Mouse (Mus musculus) fat pad, adult 2 months (tissue): ENCODE results near the gene Uvssa.

Source experiments
- DNase-seq: peaks from one replicate; pipeline ENCODE4 v3.0.0-alpha.2; 2011; ENCODE audit warnings: low read depth, low spot score; ENCODE audit errors: extremely low read depth

Gene Uvssa

DNA sequence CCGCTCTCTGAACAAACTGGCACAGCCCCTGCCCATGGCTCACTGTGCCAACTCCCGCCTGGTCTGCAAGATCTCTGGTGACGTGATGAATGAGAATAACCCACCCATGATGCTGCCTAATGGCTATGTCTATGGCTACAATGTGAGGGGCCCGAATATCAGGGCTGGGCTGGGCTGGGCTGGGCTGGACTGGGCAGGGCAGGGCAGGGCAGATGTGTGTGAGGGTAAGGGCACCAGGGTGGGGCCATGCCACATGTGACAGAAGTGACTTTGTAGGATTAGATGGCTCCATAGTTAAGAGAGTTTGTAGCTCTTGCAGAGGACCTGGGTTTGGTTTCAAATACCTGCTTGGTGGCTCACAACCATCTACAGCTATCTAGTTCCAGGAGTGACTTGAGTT, 6.7 kb upstream of the Uvssa start:
- DNase-seq = no peak

DNA sequence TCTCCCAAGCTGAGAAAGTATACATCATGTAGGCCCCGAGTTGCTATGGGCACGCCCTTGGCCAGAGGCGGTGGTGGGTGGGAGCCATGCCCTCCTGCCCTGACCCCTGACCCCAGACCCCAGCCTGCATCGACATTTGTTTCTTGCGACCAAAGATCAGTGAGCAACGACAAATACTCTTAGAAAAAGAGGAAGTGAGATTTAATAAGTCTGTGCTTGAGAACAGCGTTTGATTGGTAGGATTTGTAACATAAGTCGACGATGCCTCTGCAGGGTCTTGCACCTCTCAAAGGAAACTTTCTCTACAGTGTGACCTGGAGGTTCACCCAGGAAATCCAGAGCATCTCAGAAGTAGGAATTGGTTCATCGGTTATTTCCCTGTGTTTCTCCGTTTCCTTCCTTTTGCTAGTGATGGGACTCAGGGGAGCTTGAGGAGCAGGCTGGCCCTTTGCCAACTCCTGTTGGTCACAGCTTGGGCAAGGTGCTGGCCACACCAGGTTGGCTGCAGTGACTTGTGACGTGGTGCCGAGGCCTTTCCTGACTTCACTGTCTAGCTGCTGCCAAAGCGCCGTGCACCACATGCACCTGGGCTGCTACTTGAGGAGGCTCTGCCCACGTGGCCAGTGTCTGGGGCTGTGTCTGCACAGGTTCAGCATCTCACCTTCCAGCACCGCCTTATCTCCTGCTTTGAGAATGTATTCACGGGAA, 5.9 kb upstream of the Uvssa start:
- no peak for DNase-seq

DNA sequence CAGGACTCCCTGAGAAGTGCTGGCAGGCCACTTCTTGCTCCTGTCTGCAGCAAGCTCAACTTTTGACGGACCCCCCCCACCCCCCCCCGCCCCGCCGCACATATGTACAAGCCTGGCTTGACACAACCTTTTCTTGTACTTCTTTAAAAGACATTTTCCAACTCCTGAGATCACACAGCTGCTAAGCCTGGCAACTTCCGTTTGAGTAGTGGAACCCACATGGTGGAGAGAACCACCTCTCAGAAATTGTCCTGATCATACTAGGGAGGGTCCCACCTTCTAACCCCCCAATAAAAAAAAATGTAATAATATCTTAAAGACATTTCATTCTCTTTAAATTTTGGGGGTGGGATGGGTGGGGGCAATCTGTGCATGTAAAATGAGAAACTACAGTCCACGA, 1.2 kb upstream of the Uvssa start:
- no peak for DNase-seq

DNA sequence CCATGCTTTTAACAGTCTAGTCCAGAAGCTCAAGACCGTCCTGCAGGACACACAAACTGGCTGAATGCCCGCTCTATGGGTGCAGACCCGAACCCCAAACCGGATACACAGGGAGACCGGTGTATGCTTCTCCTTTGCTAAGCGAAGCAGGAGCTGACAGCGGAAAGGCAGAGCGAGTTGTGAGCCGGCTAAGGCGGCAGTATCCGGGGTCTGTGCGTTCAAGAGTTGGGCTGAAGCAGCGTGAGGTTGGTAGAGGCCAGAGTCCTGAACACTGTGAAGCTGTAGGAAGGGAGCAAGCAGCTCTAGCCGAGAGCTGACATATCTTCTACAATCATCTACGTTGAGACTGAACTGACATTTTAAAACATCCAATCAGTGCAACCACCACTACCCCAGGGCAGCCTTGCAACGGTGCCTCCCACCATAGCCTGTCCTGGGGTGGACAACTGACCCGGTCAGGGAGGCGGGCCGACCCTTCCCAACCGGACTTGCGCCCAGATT, 498 bp upstream of the Uvssa start:
- DNase-seq = no peak

DNA sequence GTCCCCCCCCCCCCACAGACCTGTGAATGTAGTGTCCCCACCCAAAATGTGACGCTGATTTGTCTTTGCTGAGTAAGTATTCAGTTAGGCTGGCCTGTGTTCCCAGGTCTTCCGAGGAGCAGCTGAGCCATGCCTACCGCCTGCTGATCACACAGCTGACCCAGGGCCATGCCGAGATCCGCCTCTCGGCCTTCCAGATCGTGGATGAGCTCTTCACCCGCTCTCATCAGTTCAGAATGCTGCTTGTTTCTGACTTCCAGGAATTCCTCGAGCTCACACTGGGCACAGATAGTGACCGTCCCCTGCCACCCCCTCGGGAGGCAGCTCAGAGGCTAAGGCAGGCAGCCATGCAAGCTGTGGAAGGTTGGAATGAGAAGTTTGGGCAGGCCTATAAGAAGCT, 9.2 kb downstream of the Uvssa start:
- no peak for DNase-seq

DNA sequence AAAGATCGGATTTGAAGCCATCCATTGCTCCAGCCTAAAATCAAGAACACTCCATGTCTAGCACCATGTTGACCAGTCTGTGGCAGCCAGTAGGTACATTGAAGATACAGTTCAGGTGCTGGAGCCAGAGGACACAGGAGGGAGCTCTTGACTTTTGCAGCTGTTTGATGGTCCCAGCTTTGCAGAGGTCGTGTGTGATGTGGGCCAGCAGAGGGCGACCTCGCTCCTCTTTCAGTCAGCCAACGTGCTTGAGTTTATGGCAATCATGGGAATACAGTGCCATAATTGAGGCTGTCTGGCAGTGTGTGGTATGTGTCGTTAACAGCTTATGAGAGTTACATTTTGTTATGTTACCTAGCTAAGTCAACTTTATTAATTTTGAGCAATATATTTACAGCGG, 15.5 kb downstream of the Uvssa start:
- no peak for DNase-seq

DNA sequence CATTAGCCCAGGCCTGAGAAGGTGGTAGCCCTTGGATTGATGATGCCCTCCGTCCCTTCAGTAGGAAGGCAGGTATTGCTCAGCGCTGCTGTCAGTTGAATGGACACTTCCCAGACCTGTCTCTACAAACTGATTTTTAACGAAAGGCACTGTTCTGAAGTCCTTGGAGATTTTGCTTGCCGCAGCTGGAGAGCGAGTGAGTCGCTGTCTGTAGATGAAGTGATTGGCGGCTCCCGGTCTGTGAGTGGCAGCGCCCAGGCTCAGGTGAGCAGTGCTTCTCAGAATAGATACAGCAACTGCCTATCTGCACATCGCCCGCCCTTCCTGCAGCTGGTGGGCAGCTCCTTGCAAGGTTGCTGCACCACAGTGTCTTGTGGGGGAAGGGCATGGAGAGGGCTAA, 17.3 kb downstream of the Uvssa start:
- no peak for DNase-seq

DNA sequence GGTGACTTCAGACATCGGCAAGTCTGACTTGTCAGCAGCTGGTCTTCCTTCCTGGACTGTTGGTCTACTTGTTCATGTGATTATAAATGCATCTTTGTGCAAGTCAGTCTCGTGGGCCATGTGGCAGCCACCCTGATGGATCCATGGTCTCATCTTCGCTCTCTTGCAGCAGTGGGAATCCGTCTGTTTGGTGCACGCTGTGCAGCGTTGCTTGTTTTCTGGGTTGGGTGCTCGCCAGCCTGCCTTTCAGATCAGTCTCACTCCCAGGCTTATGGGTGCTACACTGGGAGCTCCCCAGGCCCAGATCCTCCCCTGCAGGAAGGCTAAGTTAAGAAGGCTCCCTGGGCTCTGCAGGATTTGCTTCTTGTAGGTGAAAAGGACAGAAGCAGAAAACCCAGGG, 18.5 kb downstream of the Uvssa start:
- no peak for DNase-seq

DNA sequence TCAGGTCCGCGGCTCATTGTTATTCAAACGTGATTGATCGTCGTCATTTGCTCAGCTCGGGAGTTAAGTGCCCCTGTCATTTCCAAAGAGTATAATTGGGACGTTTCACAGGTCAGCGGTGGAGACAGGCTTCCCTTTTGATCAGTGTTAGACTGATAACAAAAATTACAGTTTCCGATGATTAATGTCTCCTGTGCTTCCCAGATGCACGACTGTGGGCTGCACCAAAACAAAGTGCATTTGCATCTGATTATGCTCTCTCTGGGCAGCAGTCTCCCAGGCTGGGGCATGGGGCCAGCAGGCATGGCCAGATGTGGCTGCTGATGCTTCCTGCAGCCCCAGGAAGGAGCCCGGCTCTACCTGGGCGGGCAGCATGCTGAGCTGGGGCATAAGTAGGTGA, 22.5 kb downstream of the Uvssa start:
- DNase-seq = no peak

DNA sequence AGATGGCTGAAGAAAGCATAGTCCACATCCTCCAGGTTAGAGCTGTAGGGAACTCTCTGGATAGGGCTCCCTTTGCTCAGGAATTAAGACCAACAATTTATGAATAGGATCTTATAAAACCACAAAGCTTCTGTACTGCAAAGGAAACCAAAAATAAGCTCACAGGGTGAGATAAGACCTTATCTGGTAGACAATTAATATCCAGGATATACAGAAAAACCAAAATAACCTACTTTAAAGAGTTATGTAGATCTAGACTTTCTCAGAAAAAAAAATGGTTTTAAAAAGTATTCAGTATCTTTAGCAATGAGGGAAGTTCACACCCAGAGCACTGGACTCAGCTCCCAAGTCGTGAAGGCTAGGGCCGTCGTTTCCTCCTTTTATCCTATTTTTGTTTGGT, 42.0 kb downstream of the Uvssa start:
- no peak for DNase-seq

DNA sequence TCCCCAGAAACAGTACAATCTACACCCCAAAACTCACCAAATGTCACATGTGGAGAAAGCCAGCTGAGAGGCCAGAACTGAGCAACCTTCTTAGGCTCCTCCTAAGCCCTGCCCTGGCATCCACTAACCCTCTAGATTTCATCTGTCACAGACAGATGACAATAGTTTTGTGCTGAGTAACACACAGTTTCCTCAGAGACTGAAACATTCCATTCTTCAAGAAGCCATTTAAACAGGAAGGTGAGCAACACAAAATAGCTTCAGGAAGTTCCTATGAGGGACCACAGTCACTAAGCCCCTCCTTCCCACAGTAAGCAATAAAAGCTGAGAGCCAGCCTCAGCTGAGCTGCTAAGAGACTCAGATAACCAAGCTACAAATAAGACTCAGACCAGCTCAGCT, 49.1 kb downstream of the Uvssa start:
- no peak for DNase-seq

DNA sequence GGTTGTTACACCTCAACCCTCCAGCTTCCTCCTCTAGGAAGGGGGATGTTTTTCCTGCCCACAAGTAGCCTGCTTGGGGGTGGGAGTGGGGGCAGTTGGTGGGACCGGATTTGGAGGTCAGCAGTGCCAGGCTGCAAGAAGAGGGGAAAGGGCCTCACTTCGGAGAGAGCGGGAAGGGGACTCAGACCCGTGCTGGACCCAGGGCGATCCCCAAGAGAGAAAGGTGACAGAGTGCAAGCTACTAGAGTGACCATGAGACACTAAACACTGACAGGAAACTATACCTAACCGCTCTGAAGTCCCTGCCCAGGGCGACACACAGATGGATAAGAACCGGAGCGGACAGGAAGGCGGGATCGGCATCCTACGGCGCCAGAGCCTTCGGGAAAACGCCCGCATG, 51.8 kb downstream of the Uvssa start:
- no peak for DNase-seq

DNA sequence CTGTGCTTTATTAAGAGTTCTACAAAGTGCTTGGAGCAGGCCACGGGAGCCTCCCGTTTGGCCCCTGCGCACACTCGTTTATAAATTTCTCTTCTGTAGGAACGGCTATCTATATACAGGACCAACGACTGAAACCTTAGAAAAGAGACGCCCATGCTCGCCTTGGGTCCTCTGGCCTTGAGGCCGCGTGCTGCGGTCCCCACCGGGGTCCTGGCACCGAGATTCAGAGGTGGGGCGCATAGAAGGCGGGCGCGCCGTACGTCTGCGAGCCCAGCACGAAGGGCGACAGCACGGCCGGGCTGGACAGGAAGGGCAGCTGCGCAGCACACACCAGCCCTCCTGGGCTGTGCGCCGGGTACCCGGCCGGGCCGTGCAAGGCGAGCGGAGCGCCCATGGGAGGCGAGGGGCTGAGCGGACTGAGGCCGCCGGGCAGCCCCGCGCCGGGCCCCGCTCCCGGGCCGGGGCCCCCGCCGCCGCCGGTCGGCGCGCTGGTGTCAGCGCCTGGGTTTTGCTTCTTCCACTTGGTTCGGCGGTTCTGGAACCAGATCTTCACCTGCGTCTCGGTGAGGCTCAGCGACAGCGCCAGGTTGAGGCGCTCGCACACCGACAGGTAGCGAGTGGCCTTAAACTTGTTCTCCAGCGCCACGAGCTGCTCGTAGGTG, 52.3 kb downstream of the Uvssa start:
- DNase-seq = no peak

DNA sequence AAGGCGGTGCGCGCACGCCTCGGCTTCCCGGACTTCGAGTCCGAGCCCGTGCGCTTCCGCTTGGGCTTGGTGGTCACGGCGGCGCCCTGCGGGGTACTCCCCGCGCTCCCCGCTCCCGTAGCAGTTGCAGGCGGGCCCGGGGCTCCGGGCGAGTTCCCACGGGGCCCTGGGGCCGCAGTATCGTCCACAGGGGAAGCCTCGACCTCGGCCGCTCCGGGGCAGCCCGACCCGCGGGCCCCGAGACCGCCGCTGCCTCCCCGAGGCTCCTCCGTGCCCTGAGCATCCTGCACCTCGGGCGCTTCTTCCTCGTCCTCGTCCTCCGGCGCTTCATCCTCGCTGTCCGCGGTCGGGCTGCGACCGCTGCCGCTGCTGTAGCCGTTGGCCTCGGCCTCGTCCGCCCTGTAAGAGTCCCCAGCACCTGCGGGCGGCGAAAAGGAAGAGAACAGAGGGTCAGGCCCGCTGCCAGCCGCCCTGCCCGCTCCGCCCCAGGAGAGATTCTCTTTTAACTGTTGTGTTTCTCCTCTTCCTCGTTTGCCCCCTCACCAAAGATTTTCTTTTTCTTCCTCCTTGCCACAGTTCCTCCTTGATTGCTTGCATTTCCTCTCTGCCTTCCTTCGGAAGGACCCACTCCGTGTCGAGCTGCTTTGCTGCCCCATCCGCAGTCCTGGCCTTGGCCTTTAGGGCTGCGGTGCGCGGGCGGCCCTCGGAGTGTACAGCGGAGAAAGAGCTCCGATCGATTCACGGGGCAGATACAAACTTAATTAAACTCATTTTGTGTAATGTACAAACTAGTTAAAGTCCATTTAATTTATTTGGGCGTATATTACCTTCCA, 53.0 kb downstream of the Uvssa start:
- DNase-seq = no peak

DNA sequence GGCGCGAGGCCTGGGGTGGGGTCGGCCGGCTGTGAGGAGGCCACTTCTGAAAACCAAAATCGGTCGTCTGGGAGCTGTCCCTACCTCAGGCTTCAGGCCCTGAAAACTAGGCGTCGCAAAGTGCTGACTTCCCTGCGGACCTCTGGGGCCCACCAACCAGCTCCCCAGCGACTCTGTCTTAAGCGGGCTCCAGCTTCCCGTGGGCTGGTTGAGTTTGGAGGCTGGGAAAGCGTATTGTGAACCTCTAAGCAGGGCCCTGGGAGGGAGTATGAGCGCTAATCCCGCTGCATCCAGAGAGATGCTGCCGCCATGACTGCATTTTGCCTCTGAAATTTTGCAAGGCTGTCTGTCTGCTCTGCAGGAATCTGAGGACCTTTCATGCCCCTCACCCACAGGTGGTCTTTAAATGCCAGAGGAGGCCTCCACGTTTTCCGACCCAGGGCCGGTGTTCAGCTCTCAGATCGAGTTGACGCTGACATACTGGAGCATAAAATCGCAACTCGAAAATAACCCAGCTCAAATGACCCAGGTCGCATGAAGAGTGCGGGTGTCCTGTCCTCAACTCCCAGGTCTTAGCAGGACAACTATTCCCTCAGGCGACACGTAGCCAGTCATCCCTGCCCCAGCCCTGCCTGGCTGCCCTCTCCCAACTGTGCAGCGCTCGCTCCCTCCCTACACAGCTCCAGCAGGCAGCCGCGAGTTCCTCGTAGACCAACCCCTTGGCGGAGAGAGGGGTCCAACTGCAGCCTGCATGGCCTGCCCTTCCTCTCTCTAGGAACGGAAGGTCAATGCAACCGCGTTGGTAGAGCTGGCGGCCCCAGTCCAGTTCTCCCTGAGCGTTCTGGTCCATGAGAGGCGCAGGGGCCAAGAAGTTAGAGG, 53.9 kb downstream of the Uvssa start:
- no peak for DNase-seq

DNA sequence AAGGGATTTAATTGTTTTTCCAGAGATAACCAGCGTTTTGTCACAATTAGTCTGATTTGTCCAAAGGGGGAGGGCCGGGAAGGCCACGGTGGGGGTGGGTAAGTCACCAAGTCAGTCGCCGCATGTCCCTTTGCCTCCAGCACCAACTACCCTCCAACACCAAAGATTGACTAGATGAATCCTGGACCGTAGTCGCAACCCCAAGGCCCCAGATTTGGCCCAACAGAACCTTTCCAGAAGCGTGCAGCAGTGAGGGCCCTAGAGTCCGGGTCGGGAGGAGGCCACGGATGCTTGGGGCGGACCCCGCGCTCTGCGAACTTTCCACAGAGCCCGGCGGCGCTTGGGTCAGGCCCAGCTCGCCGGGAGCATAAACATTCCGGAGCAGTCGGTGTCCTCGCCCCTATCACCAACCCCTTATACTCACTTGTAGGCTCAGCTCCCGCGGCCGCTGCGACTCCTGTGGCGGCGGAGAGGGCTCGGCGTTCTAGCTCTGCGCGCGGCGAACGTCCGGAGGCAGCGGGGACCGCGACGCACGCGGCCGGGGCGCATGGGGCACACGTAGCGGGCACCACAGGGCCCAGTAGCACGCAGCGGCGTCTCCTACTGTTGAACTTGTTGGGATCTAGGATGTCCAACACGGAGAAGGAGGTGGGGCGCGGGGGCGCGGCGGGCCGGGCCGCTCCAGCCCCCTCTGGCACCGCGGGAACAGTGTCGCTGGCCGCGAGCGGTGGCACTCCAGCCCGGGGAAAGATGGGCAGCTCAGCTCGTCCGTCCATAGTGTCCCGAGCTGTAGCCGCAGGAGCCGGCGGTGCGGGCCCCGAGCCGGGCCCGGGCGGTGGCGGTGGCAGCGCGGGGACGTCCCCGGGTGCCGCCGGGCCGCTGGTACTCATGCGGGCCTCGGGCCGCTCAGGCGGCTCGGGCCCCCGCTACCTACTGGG, 55.1 kb downstream of the Uvssa start, which contains the start of gene Nkx1-1:
Nkx1-1 (minus strand) TSS at position 776 of the 938 bp plus-strand sequence.
- no peak for DNase-seq

DNA sequence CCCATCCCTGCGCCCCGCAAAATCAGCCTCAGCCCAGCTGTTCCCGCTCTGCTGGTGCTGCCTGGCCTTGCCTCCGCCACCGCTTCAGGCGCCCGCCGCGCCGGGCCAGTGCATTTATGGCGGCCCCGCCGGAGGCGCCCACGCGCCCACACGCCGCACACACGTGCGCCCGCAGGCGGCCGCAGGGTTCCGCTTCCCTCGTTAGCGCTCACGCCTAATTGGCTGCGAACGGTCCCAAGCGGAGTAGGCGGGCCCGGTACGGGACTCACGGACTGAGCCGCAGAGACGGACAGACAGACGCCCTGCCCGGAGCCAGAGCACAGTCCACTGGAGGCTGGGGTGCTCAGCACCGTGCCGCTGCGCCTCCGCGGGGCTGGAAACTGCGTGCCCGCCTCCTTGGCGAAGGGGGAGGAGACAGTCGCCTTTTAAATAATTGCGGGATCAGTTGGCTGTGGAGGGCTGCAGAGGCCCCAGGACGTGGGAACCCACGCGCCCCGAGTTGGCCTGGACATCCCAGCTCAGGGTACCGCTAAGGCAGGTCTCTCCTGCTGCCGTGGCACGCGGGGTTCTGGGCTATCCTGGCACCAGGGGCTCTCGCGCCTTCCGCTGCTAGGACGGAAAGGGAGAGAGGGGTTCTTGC, 55.9 kb downstream of the Uvssa start:
- no peak for DNase-seq

DNA sequence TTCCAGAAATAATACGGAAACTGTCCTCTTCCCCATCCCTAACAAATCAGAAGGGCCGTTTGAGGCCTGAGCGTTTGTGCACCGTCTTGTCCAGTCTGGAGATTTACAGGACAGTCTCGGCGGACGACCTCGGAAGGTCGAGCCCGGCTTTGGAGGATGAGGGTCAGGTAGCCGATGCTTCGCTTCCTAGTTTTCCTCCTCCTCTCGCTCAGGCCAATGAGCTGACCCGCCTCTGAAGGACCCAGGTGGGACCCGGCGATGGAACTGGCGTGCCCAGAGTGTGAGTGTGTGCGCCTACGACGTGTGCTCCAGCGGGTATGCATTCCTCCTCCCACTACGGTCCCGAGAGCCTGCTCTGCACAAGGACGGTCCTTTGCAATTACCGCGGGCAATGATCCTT, 56.8 kb downstream of the Uvssa start:
- DNase-seq = no peak

DNA sequence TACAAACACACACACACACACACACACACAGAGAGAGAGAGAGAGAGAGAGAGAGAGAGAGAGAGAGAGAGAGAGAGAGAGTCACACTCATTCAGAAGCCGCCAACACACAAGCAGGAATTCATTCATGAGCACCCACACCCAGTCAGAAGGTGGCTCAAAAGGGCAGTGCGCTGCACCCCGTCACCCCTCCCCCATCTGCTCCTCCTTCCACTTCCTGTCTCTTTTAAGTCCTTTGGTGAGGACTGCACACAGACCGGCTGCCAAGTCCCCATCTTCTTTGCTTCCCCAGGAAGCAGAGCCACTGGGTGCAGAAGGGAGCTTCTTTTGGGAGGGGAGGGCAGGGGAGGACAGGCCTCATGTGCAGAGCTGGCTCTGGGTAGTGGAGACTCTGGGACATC, 57.6 kb downstream of the Uvssa start:
- no peak for DNase-seq
